Mouse (Mus musculus) induced T-regulatory cell, adult 2 months (primary cell): ENCODE data around the gene Ptpn6.

ENCODE experiments used
- DNase-seq: peaks from one replicate; pipeline ENCODE4 v3.0.0-alpha.2; 2012; ENCODE audit warnings: low read depth

Ptpn6 gene

GRCm38 (mm10) chr6:124755831-124756595 lies 17.5 kb upstream of the Ptpn6 start, which contains the start of the genes Gm45234 and Atn1:
Gm45234 (minus strand) TSS chr6:124756021.
Atn1 (minus strand) TSS chr6:124756524.
- DNase-seq: peak; percentile 65

DNA sequence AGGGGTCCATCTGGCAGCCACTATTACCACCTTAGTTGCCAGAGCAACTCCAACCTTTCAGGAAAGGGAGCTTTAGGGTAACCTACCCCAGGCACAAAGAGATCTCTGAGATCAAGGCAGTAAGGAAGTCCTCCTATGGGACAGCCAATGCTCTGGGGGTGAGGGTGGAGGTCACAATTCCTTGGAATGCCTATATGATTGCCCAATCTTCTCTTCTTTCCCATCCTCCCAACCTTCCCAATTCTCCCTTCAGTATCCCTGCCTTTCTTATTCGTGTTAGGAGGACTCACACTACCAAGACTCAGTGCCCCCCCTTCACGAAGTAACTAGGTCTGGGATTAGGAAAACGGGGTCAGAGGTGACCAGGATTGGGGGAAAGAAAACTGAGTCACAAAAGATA lies 16.8 kb upstream of the Ptpn6 start:
- DNase-seq: no peak

- no peak for DNase-seq
These were observed 15.3 kb upstream of the Ptpn6 start for GRCm38 (mm10) chr6:124753861-124754260.

GRCm38 (mm10) chr6:124750405-124750804 lies 11.9 kb upstream of the Ptpn6 start:
- peak; percentile 77 for DNase-seq

DNA sequence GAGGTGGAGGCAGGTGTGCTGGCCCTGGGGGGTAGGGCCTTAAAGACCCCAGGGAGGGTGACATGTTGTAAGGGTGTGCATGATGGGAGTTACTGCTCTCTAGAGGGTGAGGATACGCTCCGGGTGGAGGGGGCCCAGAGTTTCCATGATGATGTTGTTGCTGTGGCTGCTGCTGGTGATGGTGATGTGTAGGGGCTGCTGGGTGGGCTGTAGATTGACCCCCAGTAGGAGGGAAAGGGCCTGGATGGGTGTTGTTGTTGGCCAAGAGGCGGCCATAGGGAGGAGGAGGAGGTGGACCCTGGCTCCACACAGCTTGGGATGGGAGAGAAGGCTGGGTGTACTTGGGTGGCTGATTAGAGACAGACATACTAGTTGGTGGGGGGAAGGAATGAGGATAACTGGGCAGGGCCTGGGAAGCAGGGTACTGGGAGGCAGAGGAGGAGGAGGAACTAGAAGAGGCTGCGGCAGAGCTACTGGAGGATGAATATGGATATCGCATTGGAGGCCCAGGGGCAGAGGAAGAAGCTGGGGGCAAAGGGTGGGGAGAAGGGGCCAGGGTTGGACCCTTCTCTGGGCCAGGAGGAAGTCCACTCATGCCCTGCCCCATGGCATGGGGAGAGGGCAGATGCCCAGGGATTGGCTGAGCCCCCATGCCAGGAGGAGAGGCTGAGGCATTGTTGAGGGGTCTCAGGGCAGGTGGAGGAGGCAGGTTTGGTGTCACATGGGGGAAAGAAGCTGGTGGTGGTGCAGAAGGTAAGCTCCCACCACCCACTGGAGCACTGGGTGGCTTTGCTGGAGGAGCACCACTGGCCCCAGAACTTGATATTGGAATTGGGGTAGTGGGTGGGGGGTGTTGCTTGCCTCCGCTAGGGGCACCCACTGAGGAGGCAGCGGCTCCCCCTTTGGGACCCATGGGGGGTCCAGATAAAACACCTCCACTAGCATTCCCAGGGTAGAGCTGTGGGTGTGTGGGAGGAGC lies 8.4 kb upstream of the Ptpn6 start:
- no peak for DNase-seq

GRCm38 (mm10) chr6:124746296-124746605 lies 7.7 kb upstream of the Ptpn6 start:
- no peak for DNase-seq

DNA sequence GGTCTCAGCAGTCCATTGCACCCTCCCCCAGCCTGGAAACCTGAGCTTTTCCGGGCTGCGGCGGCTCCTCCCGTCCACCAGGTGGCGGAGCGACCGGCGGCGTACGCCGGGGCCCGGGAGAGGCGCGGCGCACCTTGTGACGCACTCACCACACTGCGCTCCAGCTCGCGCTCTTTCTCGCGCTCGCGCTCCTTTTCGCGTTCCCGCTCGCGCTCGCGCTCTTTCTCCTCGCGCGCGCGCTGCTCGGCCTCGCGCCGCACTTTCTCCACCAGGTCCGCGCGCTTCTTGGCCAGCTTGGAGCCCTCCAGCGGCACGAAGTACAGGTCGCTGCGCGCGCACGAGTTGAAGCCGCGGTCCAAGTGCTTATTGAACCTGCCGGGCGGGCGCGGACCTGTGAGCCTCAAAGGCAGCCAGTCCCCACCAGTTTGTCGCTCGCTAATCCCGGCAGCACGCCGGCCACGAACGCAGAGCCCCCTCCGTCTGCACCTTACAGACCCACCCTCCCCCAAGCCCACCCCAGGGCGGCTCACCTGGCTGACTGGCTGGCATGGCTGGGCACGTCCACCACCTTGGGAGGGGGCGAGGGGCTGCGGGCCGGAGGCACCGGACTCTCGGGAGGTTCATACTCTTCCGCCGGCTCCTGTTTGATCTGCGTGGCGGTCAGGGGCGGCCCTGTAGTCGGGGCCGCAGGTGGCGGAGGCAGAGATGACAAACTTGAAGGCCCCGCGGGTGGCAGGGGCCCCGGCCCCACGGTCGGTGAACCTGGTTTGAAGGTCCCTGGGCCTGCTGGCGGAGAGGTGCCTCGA lies 7.2 kb upstream of the Ptpn6 start:
- DNase-seq: peak; percentile 96

DNA sequence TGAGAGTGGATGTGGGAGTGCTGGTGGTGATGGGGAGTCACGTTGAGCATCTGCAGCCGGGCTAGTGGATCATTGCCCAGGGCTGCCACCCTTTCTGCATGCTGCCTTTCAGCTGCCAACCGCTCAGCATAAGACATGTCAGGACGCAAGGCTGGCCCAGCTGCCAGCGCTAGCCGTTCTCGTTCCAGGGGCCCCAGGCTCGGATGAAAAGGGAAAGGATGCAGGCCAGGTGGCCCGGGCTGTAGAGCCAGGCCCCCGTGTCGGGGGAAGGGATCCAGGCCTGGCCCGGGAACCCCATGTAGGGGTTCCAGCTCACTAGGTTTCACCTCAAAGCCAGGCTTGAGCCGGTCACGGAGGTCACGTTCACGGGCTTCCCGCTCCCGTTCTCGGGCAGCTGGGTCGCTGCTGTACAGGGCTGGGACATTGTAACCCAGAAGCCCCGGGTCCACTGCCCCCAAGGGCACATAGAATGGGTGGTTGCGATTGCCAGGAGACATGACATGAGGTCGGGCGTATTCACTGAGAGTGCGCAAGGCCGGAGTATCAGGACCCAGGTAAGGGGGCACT lies 6.3 kb upstream of the Ptpn6 start:
- no peak for DNase-seq

DNA sequence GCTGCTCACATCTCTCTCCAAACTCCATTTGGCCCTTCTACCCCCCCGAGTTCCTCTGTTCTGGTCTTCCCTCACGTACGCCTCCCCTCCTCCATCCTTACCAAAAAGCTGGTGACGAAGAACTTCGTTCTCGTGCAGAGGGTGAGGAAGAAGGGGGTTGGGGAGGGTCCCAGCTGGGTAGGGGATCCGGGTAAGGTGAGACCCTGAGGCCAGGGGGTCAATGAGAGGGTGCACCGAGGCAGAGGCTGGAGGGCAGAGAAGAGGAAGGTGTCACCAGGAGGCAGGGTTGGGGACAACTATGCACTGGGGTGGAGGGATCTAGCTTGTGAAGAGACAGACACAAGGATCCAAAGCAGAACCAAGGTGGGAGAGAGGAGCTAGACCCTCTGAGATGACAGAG lies 5.1 kb upstream of the Ptpn6 start:
- DNase-seq: no peak

DNA sequence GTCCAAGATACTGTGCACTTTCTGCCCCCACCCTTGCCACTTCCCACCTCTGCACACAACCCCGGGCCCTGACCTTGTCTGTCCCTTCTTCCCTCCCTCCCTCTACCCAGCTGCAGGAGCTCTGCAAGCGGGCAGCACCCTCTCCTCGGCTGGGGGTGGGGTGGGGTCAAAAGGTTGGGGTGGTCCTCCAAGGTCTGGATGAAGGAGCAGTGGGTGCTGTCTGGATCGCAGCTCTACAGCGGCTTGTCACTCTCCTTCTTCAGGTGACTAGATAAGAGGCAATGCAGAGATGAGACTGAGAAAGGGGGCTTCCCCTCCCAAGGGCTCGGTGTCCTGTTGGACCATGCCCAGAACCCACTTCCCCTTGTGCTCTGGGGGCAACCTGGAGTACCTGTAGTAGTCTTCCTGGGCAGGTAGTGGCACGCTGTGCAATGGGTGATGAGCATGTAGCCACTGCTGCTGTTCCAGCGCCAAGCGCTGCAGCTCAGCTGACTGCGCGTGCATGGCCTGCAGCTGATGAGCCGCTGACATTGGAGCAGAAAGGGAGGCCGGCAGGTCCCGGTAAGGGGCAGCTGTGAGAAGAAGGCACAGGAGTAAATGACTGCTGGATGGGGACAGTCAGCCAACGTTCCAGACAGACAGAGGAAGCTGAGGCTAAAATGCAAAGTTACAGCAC lies 4.5 kb upstream of the Ptpn6 start:
- no peak for DNase-seq

DNA sequence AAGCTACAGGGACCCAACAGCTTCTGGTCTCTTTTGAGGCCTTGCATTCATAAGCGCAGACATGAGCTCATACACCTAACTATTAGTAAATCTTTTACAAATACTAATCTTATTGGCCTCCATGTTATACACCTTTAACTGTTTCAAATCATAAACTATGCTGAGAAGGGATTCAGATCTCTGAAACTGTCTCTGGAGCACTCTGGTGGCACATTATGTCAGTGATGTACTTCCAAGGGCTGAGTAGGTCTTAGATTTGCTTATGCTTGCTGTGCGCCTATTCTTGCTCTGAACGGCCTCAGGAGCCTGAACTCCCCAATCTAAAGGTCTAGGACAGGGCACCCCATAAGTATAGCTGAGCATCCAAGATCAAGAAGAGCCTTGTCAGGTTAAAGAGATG lies 3.3 kb upstream of the Ptpn6 start:
- no peak for DNase-seq

DNA sequence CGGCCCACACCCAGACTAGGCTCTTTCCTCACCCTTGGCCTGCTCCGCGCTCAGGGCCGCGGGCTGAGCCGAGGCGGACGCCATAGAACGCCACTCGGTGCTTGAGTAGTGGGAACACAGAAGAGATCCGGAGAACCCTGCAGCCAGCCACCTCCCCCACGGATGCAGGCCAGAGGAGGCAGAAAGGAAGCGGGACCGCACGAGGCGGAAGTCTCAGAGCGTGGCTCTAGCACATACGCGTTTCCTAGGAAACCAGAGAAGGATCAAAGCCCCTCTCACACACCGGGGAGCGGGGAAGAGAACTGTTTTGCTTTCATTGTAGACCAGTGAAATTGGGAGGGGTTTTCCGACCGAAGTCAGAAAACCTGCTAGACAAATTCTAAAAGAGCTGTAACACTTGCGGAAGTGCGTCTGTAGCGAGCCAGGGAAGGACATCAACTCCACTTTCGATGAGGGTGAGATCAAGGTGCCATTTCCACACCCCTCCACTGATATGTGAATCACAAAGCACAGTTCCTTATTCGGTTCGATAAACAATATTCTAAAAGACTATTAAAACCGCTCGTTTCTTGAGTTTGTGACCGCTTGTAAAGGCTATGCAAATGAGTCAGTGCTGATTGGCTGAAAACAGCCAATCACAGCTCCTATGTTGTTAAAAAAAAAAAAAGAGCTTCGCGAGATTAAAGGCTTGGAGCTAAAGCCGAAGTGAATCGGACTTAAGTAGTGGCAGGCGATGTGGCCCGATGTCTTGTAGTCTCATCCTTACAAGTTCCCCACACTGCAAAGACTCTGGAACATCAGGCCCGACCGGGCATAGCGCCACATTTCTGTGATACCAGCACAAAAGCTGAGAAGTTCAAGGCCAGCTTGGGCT lies 2.6 kb upstream of the Ptpn6 start, which contains the start of gene Grcc10:
Gene Grcc10 (minus strand): TSS at position 487 of the 874 bp plus-strand sequence.
- DNase-seq: peak; percentile 97

- DNase-seq: peak; percentile 85
These were observed 1.8 kb upstream of the Ptpn6 start for GRCm38 (mm10) chr6:124740211-124740887.

- no peak for DNase-seq
These were observed 800 bp upstream of the Ptpn6 start for GRCm38 (mm10) chr6:124739231-124739796.

- DNase-seq: no peak
These were observed 1.5 kb downstream of the Ptpn6 start for GRCm38 (mm10) chr6:124737040-124737439.

- DNase-seq: no peak
These were observed 4.1 kb downstream of the Ptpn6 start for GRCm38 (mm10) chr6:124734417-124734816.

GRCm38 (mm10) chr6:124732476-124733370 lies 5.8 kb downstream of the Ptpn6 start:
- DNase-seq: peak; percentile 79

- no peak for DNase-seq
These were observed 7.5 kb downstream of the Ptpn6 start for GRCm38 (mm10) chr6:124731038-124731437.
